In genomic region chr1:71682194-71682715, GRCm38 (mm10) we compare ENCODE assay signal across 18 mouse cellular contexts. TPM values are rescaled to one million over a fixed set of nuclear protein-coding genes. Genes with fewer than 3 reads are reported as not detected.
DNase-seq lines count a peak whose midpoint lies in the region; ATAC-seq lines count a peak whose summit lies in the region.
"Had no signal": no experiment of that assay in that cellular context is flagged by ENCODE, and none has a peak within 500 bp of the region (broad histone marks: within the 10 kb centered on the region; RNA-seq: fewer than 3 reads in every experiment).

No protein-coding gene starts in this region.

- intact Hi-C loops in heart, postnatal 36 days (cut with DNase I): no loop called here

- H3K4me1 ChIP-seq in heart, embryonic 13.5 days: peaks cover 38% of the 10 kb centered on the region
- peaks cover 22% of the 10 kb centered on the region for H3K4me1 ChIP-seq in limb, embryonic 10.5 days
- H3K4me1 ChIP-seq: hindbrain, embryonic 12.5 days; intestine, embryonic 15.5 days had no signal

- no peak for DNase-seq in heart, postnatal 36 days
- peak; percentile 19 for DNase-seq in NIH3T3 (ENCODE audit: low read depth)
- peak; percentile 31 for DNase-seq in embryo, embryonic 11.5 days (ENCODE audit: low read depth, low spot score)
- peak; percentile 40 for DNase-seq in limb, embryonic 10.5 days (ENCODE audit: low spot score)
- no peak for DNase-seq in spleen, postnatal 36 days (ENCODE audit: low spot score in 2 of 2)
- DNase-seq in thymus, postnatal 10 days (ENCODE audit: low spot score in 2 of 2): no peak
- DNase-seq: cerebellum, postnatal 14 days; gastrocnemius, postnatal 10 days; heart, adult 18-20 months; lung, postnatal 10 days; right cerebral cortex, adult 18-20 months; thymus, postnatal 14 days had no signal

- peak overlapping the region; percentile 16; the same call in 1 of the 2 replicates for H3K27ac ChIP-seq in heart, embryonic 13.5 days (replicated peaks)
- H3K27ac ChIP-seq in limb, embryonic 10.5 days: no peak overlapping the region
- H3K27ac ChIP-seq: hindbrain, embryonic 12.5 days; intestine, embryonic 15.5 days; liver, embryonic 14.5 days had no signal

- H3K4me2 ChIP-seq in heart, embryonic 13.5 days: peak overlapping the region; percentile 46
- H3K4me2 ChIP-seq: hindbrain, embryonic 12.5 days; intestine, embryonic 15.5 days had no signal

- no peak overlapping the region for H3K9ac ChIP-seq in heart, embryonic 13.5 days
- H3K9ac ChIP-seq: hindbrain, embryonic 12.5 days; intestine, embryonic 15.5 days; liver, embryonic 14.5 days had no signal

- 34% methylated on average over 5 of the region's 5 CpGs for WGBS in heart, embryonic 13.5 days
- WGBS in limb, embryonic 10.5 days: 23% methylated on average over 5 of the region's 5 CpGs

- no peaks in the 10 kb centered on the region for H3K36me3 ChIP-seq in heart, embryonic 13.5 days
- no peaks in the 10 kb centered on the region for H3K36me3 ChIP-seq in limb, embryonic 10.5 days
- H3K36me3 ChIP-seq: G1E; hindbrain, embryonic 12.5 days; intestine, embryonic 15.5 days had no signal

- H3K9me3 ChIP-seq in heart, embryonic 13.5 days: no peaks in the 10 kb centered on the region
- H3K9me3 ChIP-seq in limb, embryonic 10.5 days (replicated peaks): no peaks in the 10 kb centered on the region
- H3K9me3 ChIP-seq: G1E; hindbrain, embryonic 12.5 days; intestine, embryonic 15.5 days had no signal

- no peak for ATAC-seq in heart, embryonic 13.5 days (ENCODE audit: extremely low read depth, insufficient number of reproducible peaks, low FRiP score, low TSS enrichment)

- H3K27me3 ChIP-seq in heart, embryonic 13.5 days (replicated peaks): no peaks in the 10 kb centered on the region
- H3K27me3 ChIP-seq in limb, embryonic 10.5 days (ENCODE audit: low read depth, poor library complexity, severe bottlenecking): no peaks in the 10 kb centered on the region
- H3K27me3 ChIP-seq: hindbrain, embryonic 12.5 days; intestine, embryonic 15.5 days had no signal

- H3K4me3 ChIP-seq in heart, embryonic 13.5 days: no peak overlapping the region
- no peak overlapping the region for H3K4me3 ChIP-seq in limb, embryonic 10.5 days
- H3K4me3 ChIP-seq: erythroblast, embryonic 14.5 days; hindbrain, embryonic 12.5 days; intestine, embryonic 15.5 days had no signal

RNA-seq across cellular contexts. Expression of gene Fn1, which starts 29.3 kb away (rescaled TPM):
- polyA plus RNA-seq in heart, embryonic 13.5 days (2015; fragmentation: Nextera tagmentation; extraction: Ambion mirVana): 200 and 248 TPM in 2 replicates
- total RNA-seq in heart, postnatal 36 days (2021): 100 to 1,000 TPM in 1 of 2 experiments, 10 to 100 TPM in 1; 86.6 to 106 TPM
- 129 and 191 TPM in 2 replicates for polyA plus RNA-seq in limb, embryonic 10.5 days (2016; fragmentation: Nextera tagmentation; extraction: Ambion mirVana)

Comparison
In these comparisons a context has a peak if more than half of its experiments do, and no peak if none do; other contexts are left out.
1. DNase-seq: peak in NIH3T3 (single experiment), embryo, embryonic 11.5 days (single experiment) and limb, embryonic 10.5 days (single experiment); none in heart, postnatal 36 days (0 of 2), spleen, postnatal 36 days (0 of 2) and thymus, postnatal 10 days (0 of 2).